Mouse (Mus musculus): ENCODE results near the gene Nup43.

DNA sequence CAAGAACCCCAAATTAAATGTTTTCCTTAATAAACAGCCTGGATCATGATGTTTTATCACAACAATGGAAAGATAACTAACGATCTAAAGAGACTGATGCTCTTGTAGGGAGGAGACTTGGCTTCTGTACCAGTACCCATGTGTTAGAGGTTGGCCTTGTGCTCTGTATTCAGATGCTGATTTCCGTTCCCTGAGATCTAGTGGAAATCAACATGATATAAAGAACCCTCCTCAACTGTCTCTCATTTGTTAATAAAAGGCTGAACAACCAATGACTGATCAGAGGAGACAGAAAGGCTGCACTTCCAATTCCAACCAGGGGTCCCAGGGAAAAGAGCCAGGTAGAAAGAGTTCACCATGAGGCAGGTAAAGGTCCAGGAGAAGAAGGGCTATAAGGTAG is 21.4 kb upstream of the Nup43 start:
- TF ChIP-seq POLR2A (IDR thresholded peaks at IDR 0.05; ENCODE audit: control insufficient read depth, low read depth, low read length) = no peak
- no peak for TF ChIP-seq CTCF (IDR thresholded peaks at IDR 0.05; ENCODE audit: control insufficient read depth, insufficient read depth, insufficient replicate concordance, low read depth, low read length)
